Mouse (Mus musculus) cerebellum, adult 11-12 months (tissue): ENCODE results near the gene Ppargc1a.

ENCODE experiments used
- DNase-seq: peaks from one replicate; pipeline ENCODE4 v3.0.0; 2022

Ppargc1a gene

GRCm38 (mm10) chr5:51497910-51498517, 69.5 kb downstream of the Ppargc1a start:
- DNase-seq, result peak; percentile 12

- no peak for DNase-seq
Observed at GRCm38 (mm10) chr5:51495446-51495845, 72.1 kb downstream of the Ppargc1a start.

- no peak for DNase-seq
Observed at GRCm38 (mm10) chr5:51494358-51494876, 73.1 kb downstream of the Ppargc1a start.

- no peak for DNase-seq
Observed at GRCm38 (mm10) chr5:51483768-51484167, 83.8 kb downstream of the Ppargc1a start.

- DNase-seq, result no peak
Observed at GRCm38 (mm10) chr5:51479859-51480258, 87.7 kb downstream of the Ppargc1a start.

GRCm38 (mm10) chr5:51479456-51479855, 88.1 kb downstream of the Ppargc1a start:
- no peak for DNase-seq

- no peak for DNase-seq
Observed at GRCm38 (mm10) chr5:51478319-51478994, 89.1 kb downstream of the Ppargc1a start.

- no peak for DNase-seq
Observed at GRCm38 (mm10) chr5:51477140-51477539, 90.4 kb downstream of the Ppargc1a start.

GRCm38 (mm10) chr5:51475034-51475541, 92.4 kb downstream of the Ppargc1a start:
- no peak for DNase-seq

GRCm38 (mm10) chr5:51471614-51472013, 95.9 kb downstream of the Ppargc1a start:
- no peak for DNase-seq

GRCm38 (mm10) chr5:51466036-51466435, 101.5 kb downstream of the Ppargc1a start:
- DNase-seq, result no peak

- DNase-seq, result no peak
Observed at GRCm38 (mm10) chr5:51452033-51452432, 115.5 kb downstream of the Ppargc1a start.

GRCm38 (mm10) chr5:51447631-51448030, 119.9 kb downstream of the Ppargc1a start:
- no peak for DNase-seq

GRCm38 (mm10) chr5:51446299-51447090, 121.0 kb downstream of the Ppargc1a start:
- DNase-seq, result no peak

- DNase-seq, result no peak
Observed at GRCm38 (mm10) chr5:51445726-51446125, 121.8 kb downstream of the Ppargc1a start.

- DNase-seq, result no peak
Observed at GRCm38 (mm10) chr5:51439773-51440172, 127.8 kb downstream of the Ppargc1a start.

- no peak for DNase-seq
Observed at GRCm38 (mm10) chr5:51433905-51434304, 133.6 kb downstream of the Ppargc1a start.

GRCm38 (mm10) chr5:51432532-51432931, 135.0 kb downstream of the Ppargc1a start:
- no peak for DNase-seq

- DNase-seq, result no peak
Observed at GRCm38 (mm10) chr5:51432031-51432430, 135.5 kb downstream of the Ppargc1a start.

- DNase-seq, result no peak
Observed at GRCm38 (mm10) chr5:51426406-51426805, 141.1 kb downstream of the Ppargc1a start.

- DNase-seq, result no peak
Observed at GRCm38 (mm10) chr5:51416377-51416776, 151.1 kb downstream of the Ppargc1a start.

- no peak for DNase-seq
Observed at GRCm38 (mm10) chr5:51415456-51415855, 152.1 kb downstream of the Ppargc1a start.
